Mouse (Mus musculus): Measurements from ENCODE around the gene Krt77. TPM values are rescaled to one million over a fixed set of nuclear protein-coding genes. Genes with fewer than 3 reads are reported as not detected.

Krt77 gene
- polyA plus RNA-seq, 1 experiment from 2014 or later: not detected

- Histone ChIP-seq H3K36me3 (replicated peaks) (no peaks in the 10 kb centered on the region), H3K9me3 (replicated peaks) (no peaks in the 10 kb centered on the region), H3K4me1 (replicated peaks) (no peaks in the 10 kb centered on the region), H3K4me2 (no peak overlapping the region), H3K27me3 (peaks cover 66% of the 10 kb centered on the region), H3K9ac (no peak overlapping the region), H3K27ac (replicated peaks) (no peak overlapping the region), H3K4me3 (replicated peaks) (no peak overlapping the region)
- WGBS (ENCODE audit: insufficient replicate concordance): 45% methylated on average over 13 of the region's 13 CpGs
- ATAC-seq (ENCODE audit: insufficient read depth): no peak
Observed at GRCm38 (mm10) chr15:101860421-101861130, 8.9 kb downstream of the Krt77 start.

- Histone ChIP-seq H3K4me3 (replicated peaks) (peak overlapping the region; percentile 17; the same call in 1 of the 2 replicates), H3K9me3 (replicated peaks) (no peaks in the 10 kb centered on the region), H3K4me1 (replicated peaks) (no peaks in the 10 kb centered on the region), H3K27me3 (peaks cover 69% of the 10 kb centered on the region), H3K4me2 (peak overlapping the region; percentile 55), H3K36me3 (replicated peaks) (no peaks in the 10 kb centered on the region), H3K27ac (replicated peaks) (no peak overlapping the region), H3K9ac (no peak overlapping the region)
- WGBS (ENCODE audit: insufficient replicate concordance): under 1% methylated on average over 33 of the region's 33 CpGs
- ATAC-seq (ENCODE audit: insufficient read depth): no peak
Observed at GRCm38 (mm10) chr15:101859735-101860170, 9.8 kb downstream of the Krt77 start.

- 8% methylated on average over 11 of the region's 11 CpGs for WGBS (ENCODE audit: insufficient replicate concordance)
- H3K4me3 ChIP-seq (replicated peaks): no peak overlapping the region
Observed at GRCm38 (mm10) chr15:101858673-101859425, 10.7 kb downstream of the Krt77 start.

GRCm38 (mm10) chr15:101856696-101857095 is 12.8 kb downstream of the Krt77 start:
- no peak overlapping the region for H3K4me3 ChIP-seq (replicated peaks)
- H3K9me3 ChIP-seq (replicated peaks): no peaks in the 10 kb centered on the region
- no peak for ATAC-seq (ENCODE audit: insufficient read depth)
- H3K27me3 ChIP-seq: peaks cover 85% of the 10 kb centered on the region
- no peaks in the 10 kb centered on the region for H3K4me1 ChIP-seq (replicated peaks)
- no peak overlapping the region for H3K4me2 ChIP-seq
- H3K36me3 ChIP-seq (replicated peaks): no peaks in the 10 kb centered on the region
- no peak overlapping the region for H3K9ac ChIP-seq
- WGBS (ENCODE audit: insufficient replicate concordance): 29% methylated on average over 5 of the region's 5 CpGs
- H3K27ac ChIP-seq (replicated peaks): no peak overlapping the region

More at GRCm38 (mm10) chr15:101858673-101859425, 10.7 kb downstream of the Krt77 start:
- H3K4me1 ChIP-seq (replicated peaks): no peaks in the 10 kb centered on the region
- no peak overlapping the region for H3K9ac ChIP-seq
- no peaks in the 10 kb centered on the region for H3K9me3 ChIP-seq (replicated peaks)
- H3K27me3 ChIP-seq: peaks cover 76% of the 10 kb centered on the region
- no peak for ATAC-seq (ENCODE audit: insufficient read depth)
- no peak overlapping the region for H3K27ac ChIP-seq (replicated peaks)
- H3K36me3 ChIP-seq (replicated peaks): no peaks in the 10 kb centered on the region
- H3K4me2 ChIP-seq: no peak overlapping the region

- Histone ChIP-seq H3K4me2 (no peak overlapping the region), H3K4me3 (replicated peaks) (no peak overlapping the region), H3K9me3 (replicated peaks) (no peaks in the 10 kb centered on the region), H3K4me1 (replicated peaks) (no peaks in the 10 kb centered on the region), H3K27me3 (peaks cover 80% of the 10 kb centered on the region), H3K9ac (no peak overlapping the region), H3K36me3 (replicated peaks) (no peaks in the 10 kb centered on the region), H3K27ac (replicated peaks) (no peak overlapping the region)
- ATAC-seq (ENCODE audit: insufficient read depth): no peak
- WGBS (ENCODE audit: insufficient replicate concordance): 44% methylated on average over 3 of the region's 3 CpGs
Observed at GRCm38 (mm10) chr15:101855732-101856131, 13.8 kb downstream of the Krt77 start.

- H3K4me3 ChIP-seq (replicated peaks): no peak overlapping the region
- no peak overlapping the region for H3K27ac ChIP-seq (replicated peaks)
- H3K36me3 ChIP-seq (replicated peaks): no peaks in the 10 kb centered on the region
- WGBS (ENCODE audit: insufficient replicate concordance): 12% methylated on average over 5 of the region's 5 CpGs
- no peak overlapping the region for H3K4me2 ChIP-seq
- H3K4me1 ChIP-seq (replicated peaks): no peaks in the 10 kb centered on the region
- H3K9me3 ChIP-seq (replicated peaks): no peaks in the 10 kb centered on the region
- H3K27me3 ChIP-seq: peaks cover 70% of the 10 kb centered on the region
- H3K9ac ChIP-seq: no peak overlapping the region
- ATAC-seq (ENCODE audit: insufficient read depth): no peak
Observed at GRCm38 (mm10) chr15:101854294-101854693, 15.2 kb downstream of the Krt77 start.

- H3K9ac ChIP-seq: no peak overlapping the region
- 27% methylated on average over 5 of the region's 5 CpGs for WGBS (ENCODE audit: insufficient replicate concordance)
- H3K4me2 ChIP-seq: no peak overlapping the region
- no peak overlapping the region for H3K4me3 ChIP-seq (replicated peaks)
- H3K9me3 ChIP-seq (replicated peaks): no peaks in the 10 kb centered on the region
- H3K36me3 ChIP-seq (replicated peaks): no peaks in the 10 kb centered on the region
- no peak overlapping the region for H3K27ac ChIP-seq (replicated peaks)
- peaks cover 64% of the 10 kb centered on the region for H3K27me3 ChIP-seq
- no peak for ATAC-seq (ENCODE audit: insufficient read depth)
- no peaks in the 10 kb centered on the region for H3K4me1 ChIP-seq (replicated peaks)
Observed at GRCm38 (mm10) chr15:101852571-101852970, 16.9 kb downstream of the Krt77 start.

GRCm38 (mm10) chr15:101850694-101851093 is 18.8 kb downstream of the Krt77 start, which contains the start of gene Krt1:
Gene Krt1, minus strand, starts transcription at chr15:101850794.
- no peak within 1 kb of the TSS for H3K4me3 ChIP-seq (replicated peaks)
- 61% methylated on average over 6 of the region's 6 CpGs for WGBS (ENCODE audit: insufficient replicate concordance)
- no peak within 1 kb of the TSS for H3K27ac ChIP-seq (replicated peaks)
- H3K4me2 ChIP-seq: no peak within 1 kb of the TSS
- H3K27me3 ChIP-seq: peaks cover 66% of the 10 kb centered on the region
- H3K9ac ChIP-seq: no peak within 1 kb of the TSS
- no peaks in the 10 kb centered on the region for H3K9me3 ChIP-seq (replicated peaks)
- ATAC-seq (ENCODE audit: insufficient read depth): no peak
- no peaks in the 10 kb centered on the region for H3K4me1 ChIP-seq (replicated peaks)
- H3K36me3 ChIP-seq (replicated peaks): no peaks in the 10 kb centered on the region

- Histone ChIP-seq H3K4me1 (replicated peaks) (no peaks in the 10 kb centered on the region), H3K36me3 (replicated peaks) (no peaks in the 10 kb centered on the region), H3K9me3 (replicated peaks) (no peaks in the 10 kb centered on the region), H3K4me2 (peak overlapping the region; percentile 54), H3K9ac (no peak overlapping the region), H3K27me3 (peaks cover 59% of the 10 kb centered on the region), H3K4me3 (replicated peaks) (peak overlapping the region; percentile 18; the same call in 1 of the 2 replicates), H3K27ac (replicated peaks) (no peak overlapping the region)
- no peak for ATAC-seq (ENCODE audit: insufficient read depth)
- 1% methylated on average over 37 of the region's 37 CpGs for whole genome bisulfite sequencing (ENCODE audit: insufficient replicate concordance)
Observed at GRCm38 (mm10) chr15:101845971-101846403, 23.5 kb downstream of the Krt77 start.

GRCm38 (mm10) chr15:101843192-101843591 is 26.3 kb downstream of the Krt77 start:
- 46% methylated on average over 9 of the region's 9 CpGs for WGBS (ENCODE audit: insufficient replicate concordance)
- ATAC-seq (ENCODE audit: insufficient read depth): no peak
- Histone ChIP-seq H3K9ac (no peak overlapping the region), H3K27me3 (peaks cover 60% of the 10 kb centered on the region), H3K4me2 (no peak overlapping the region), H3K36me3 (replicated peaks) (no peaks in the 10 kb centered on the region), H3K27ac (replicated peaks) (no peak overlapping the region), H3K4me1 (replicated peaks) (no peaks in the 10 kb centered on the region), H3K4me3 (replicated peaks) (no peak overlapping the region), H3K9me3 (replicated peaks) (no peaks in the 10 kb centered on the region)

GRCm38 (mm10) chr15:101834784-101835328 is 34.6 kb downstream of the Krt77 start:
- Histone ChIP-seq H3K36me3 (replicated peaks) (no peaks in the 10 kb centered on the region), H3K27ac (replicated peaks) (no peak overlapping the region), H3K9me3 (replicated peaks) (no peaks in the 10 kb centered on the region), H3K4me1 (replicated peaks) (no peaks in the 10 kb centered on the region), H3K4me2 (no peak overlapping the region), H3K4me3 (replicated peaks) (no peak overlapping the region), H3K27me3 (peaks cover 15% of the 10 kb centered on the region; the same call in 1 of the 2 replicates), H3K9ac (no peak overlapping the region)
- WGBS (ENCODE audit: insufficient replicate concordance): 45% methylated on average over 5 of the region's 5 CpGs
- no peak for ATAC-seq (ENCODE audit: insufficient read depth)

Measured in liver, embryonic 15.5 days (tissue).